Mouse (Mus musculus) cerebellum, adult 2 months (tissue): ENCODE data around the gene Rock2.

Experiments used
- CTCF ChIP-seq: fragments of 200-500 bp; IDR thresholded peaks from 2 replicates; pipeline ENCODE4 v1.5.1; 2011; ENCODE audit warnings: low read depth, mild to moderate bottlenecking, control low read depth, low read length, moderate library complexity, borderline replicate concordance; ENCODE audit not compliant: insufficient read depth
- POLR2A ChIP-seq: fragments of 200-500 bp; IDR thresholded peaks from 2 replicates; pipeline ENCODE4 v1.6.1; 2011; ENCODE audit warnings: low read length, control low read depth, borderline replicate concordance; ENCODE audit not compliant: insufficient read depth

- TF ChIP-seq CTCF (no peak), POLR2A (no peak)
Measured at GRCm38 (mm10) chr12:16874086-16874485, 20.6 kb upstream of the Rock2 start.
